Mouse (Mus musculus): ENCODE results near the gene Slc35a2. TPM values are rescaled to one million over a fixed set of nuclear protein-coding genes. Genes with fewer than 3 reads are reported as not detected.

Slc35a2 gene
- total RNA-seq (2015) (8.9 and 10.4 TPM in 2 replicates), total RNA-seq (2017) (12.2 and 25.1 TPM in 2 replicates)

GRCm38 (mm10) chrX:7883841-7884567 is at the start of gene Slc35a2:
Gene Slc35a2, plus strand, starts transcription at chrX:7884028.
- peak; percentile 84 for ATAC-seq (replicated peaks; ENCODE audit: poor library complexity)

DNA sequence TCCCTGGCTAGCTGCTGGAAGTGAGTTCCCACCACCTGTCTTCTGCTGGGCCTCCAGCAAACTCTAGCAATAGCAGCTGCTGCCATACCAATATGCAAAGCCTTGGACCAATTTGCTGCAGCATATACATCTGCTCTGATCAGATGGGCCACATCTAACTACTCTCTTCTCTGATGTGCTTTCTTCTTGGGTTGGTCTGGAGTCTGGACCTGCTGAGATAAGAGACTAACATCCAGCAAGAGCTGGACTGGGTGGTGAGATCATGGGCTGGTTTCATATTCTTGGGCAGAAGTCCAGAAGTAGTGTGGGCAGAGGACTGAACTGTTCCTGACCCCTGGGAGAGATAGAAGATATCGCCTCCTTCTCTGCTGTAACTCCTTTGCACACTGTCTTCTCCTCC is 46.7 kb upstream of the Slc35a2 start:
- ATAC-seq (replicated peaks; ENCODE audit: poor library complexity) = peak; percentile 35

GRCm38 (mm10) chrX:7840842-7841162 is 43.0 kb upstream of the Slc35a2 start:
- ATAC-seq (replicated peaks; ENCODE audit: poor library complexity) = no peak

- peak; percentile 78 for ATAC-seq (replicated peaks; ENCODE audit: poor library complexity)
These were observed 42.4 kb upstream of the Slc35a2 start, which contains the start of gene Otud5 for GRCm38 (mm10) chrX:7841163-7842162. Gene Otud5, plus strand, starts transcription at chrX:7841364.

DNA sequence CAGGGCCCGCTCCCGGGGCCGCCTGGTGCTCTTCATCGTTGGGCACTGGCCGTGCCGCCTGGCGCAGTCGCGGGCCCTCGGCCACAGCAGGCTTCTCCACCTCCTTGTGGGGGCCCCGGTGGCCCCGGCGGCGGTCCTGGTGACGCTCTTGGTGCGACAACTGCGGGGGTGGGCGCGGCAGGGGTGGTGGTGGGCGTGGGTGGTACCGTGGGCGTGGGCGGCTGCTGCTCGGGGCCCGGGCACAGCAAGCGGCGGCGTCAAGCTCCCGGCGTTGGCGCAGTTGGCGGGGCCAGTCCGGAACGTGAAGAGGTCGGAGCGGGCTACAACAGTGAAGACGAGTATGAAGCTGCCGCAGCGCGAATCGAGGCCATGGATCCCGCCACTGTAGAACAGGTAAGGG is 41.5 kb upstream of the Slc35a2 start:
- ATAC-seq (replicated peaks; ENCODE audit: poor library complexity) = no peak

GRCm38 (mm10) chrX:7847845-7848244 is 36.0 kb upstream of the Slc35a2 start:
- ATAC-seq (replicated peaks; ENCODE audit: poor library complexity) = no peak

GRCm38 (mm10) chrX:7854578-7854977 is 29.2 kb upstream of the Slc35a2 start:
- ATAC-seq (replicated peaks; ENCODE audit: poor library complexity) = peak; percentile 85

- ATAC-seq (replicated peaks; ENCODE audit: poor library complexity) = peak; percentile 34; the same call in 1 of the 2 replicates
These were observed 24.6 kb upstream of the Slc35a2 start for GRCm38 (mm10) chrX:7859191-7859753.

DNA sequence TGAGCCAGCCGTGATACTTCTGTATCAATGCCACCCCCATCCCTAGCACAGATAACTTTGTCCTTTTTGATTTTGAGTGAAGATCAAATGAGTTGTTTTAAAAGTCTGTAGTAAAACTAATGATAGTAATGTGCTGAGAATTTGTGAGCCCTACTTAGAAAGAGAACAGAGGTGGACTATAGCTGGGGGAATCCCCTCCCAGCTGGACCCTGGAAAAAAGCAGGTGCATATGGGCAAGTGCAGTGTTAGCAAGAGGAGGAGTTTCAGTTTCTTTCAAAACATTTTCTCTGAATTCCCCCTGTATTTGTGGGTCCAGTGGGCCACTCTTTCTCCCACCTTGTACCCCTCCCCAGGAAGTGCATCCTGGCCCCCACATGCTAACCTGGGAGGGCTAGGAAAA is 20.6 kb upstream of the Slc35a2 start:
- ATAC-seq (replicated peaks; ENCODE audit: poor library complexity) = no peak

DNA sequence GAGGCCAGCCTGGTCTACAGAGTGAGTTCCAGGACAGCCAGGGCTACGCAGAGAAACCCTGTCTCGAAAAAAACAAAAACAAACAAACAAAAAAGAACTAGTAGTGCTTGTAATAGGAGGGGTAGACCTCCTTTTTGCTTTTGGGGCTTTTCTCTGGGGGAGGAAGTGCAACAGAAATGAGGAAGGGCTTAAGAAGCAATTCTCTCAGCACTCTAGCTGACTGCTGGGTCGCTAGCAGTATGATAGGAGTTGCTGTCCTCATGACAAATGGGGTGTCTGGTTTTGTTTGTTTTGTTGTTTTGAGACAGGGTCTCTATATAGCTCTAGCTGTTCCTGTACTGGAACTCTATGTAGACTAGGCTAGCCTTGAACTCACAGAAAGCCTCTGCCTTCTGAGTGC is 19.3 kb upstream of the Slc35a2 start:
- peak; percentile 48; the same call in 1 of the 2 replicates for ATAC-seq (replicated peaks; ENCODE audit: poor library complexity)

DNA sequence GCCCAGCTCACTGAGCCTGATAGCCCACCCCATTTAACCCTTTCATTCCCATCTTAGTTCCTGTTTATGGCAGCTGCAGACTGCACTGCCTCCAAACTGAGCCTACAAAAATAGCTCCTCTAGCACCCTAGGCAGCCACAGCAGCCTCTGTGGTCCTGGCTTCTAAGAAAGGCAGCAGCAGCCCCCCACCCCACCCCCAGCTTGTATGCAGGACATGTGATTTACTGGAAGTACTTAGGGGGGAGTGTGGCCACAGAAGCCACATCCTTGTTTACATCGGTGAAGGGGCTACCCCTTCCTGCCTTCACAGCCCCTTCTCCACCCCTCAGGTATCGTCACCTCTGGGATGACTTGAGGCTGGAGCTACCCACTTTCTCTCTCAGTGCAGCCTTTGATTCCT is 18.5 kb upstream of the Slc35a2 start:
- ATAC-seq (replicated peaks; ENCODE audit: poor library complexity) = peak; percentile 55

DNA sequence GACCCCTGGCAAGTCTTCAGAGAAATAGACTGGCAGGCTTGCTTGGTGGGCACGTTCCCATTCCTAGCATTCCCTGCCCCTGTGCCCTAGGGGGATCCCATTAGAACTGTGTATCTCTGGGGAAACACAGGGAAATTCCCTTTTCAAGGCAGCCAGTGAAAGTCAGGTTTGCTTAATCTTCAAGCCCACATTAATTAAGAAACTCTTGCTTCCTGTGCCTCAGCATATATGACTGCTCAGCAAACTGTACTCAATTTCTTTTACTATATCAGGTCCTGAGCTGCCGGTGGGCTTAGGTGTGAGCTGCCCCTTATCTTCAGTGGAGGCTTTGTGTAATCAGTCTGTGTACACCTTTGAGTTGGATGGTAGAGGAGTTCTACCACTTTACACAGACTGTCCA is 18.0 kb upstream of the Slc35a2 start:
- ATAC-seq (replicated peaks; ENCODE audit: poor library complexity) = 0 out of 2 replicates have a peak, but pooled peaks have one; percentile 11

DNA sequence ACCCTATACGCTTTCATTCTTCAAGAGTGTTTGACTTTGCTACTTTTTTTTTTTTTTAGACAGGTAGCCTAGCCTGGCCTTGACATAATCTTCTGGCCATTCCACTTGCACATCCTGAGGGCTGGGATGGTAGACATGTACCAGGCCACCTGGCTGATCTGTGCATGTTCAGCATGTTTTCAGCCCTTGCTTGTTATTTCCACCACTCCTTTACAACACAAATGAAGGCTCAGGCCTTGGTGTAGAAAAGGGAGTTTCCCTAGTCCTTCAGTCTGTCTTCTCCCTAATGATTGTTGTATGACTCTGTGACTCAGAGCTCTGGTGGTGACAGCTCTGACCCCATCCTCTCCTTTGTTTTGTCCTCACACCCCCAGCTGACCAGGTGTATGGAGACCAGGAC is 16.7 kb upstream of the Slc35a2 start:
- no peak for ATAC-seq (replicated peaks; ENCODE audit: poor library complexity)

GRCm38 (mm10) chrX:7868506-7868905 is 15.3 kb upstream of the Slc35a2 start:
- no peak for ATAC-seq (replicated peaks; ENCODE audit: poor library complexity)

- ATAC-seq (replicated peaks; ENCODE audit: poor library complexity) = no peak
These were observed 14.0 kb upstream of the Slc35a2 start for GRCm38 (mm10) chrX:7869826-7870225.

DNA sequence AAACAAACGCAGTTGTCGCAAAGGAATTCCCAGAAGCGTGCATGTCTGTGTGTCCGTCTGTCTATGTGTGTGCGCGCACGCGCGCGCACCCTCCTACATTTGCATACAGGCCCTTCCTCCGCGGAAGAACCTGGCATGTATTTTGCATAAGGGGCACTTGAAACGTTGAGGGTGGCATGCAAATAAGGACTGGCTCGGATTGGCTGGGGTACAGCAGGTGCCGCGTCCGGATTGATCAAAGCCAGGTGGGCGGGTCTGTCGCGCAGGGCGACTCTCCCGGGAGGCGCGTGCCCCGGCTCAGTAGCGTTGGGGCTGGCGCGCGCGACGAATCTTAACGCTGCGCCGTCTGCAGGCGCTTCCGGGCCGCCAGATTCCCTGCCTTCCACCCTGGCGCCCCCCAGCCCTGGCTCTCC is 5.8 kb upstream of the Slc35a2 start, which contains the start of gene Pim2:
Gene Pim2, plus strand, starts transcription at position 256 of the 413 bp plus-strand sequence.
- peak; percentile 95 for ATAC-seq (replicated peaks; ENCODE audit: poor library complexity)

DNA sequence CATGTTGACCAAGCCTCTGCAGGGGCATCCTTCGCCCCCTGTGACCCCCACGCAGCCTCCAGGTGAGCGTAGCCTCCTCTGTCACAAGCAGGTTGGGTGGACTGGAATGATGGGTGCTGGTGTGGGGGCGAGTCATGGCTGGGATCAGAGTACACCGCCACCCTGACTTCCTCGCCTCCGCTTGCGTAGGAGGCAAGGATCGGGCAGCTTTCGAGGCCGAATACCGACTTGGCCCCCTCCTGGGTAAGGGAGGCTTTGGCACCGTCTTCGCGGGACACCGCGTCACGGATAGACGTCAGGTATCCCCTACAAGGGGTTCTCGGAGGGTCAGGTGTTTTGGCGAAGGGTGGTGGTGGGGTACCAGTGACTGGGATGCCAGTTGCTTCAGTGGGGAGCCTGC is 5.3 kb upstream of the Slc35a2 start:
- no peak for ATAC-seq (replicated peaks; ENCODE audit: poor library complexity)

GRCm38 (mm10) chrX:7879819-7880218 is 4.0 kb upstream of the Slc35a2 start:
- ATAC-seq (replicated peaks; ENCODE audit: poor library complexity) = peak; percentile 64

- ATAC-seq (replicated peaks; ENCODE audit: poor library complexity) = no peak
These were observed 14.4 kb downstream of the Slc35a2 start for GRCm38 (mm10) chrX:7898211-7898610.

- ATAC-seq (replicated peaks; ENCODE audit: poor library complexity) = peak; percentile 95
These were observed 15.3 kb downstream of the Slc35a2 start, which contains the start of the genes Pqbp1 and Timm17b for GRCm38 (mm10) chrX:7898880-7899874. Gene Pqbp1, minus strand, starts transcription at chrX:7899269. Gene Timm17b, plus strand, starts transcription at chrX:7899357.
